Comparison of ENCODE assay signal across 10 mouse cellular contexts in the genomic region with DNA sequence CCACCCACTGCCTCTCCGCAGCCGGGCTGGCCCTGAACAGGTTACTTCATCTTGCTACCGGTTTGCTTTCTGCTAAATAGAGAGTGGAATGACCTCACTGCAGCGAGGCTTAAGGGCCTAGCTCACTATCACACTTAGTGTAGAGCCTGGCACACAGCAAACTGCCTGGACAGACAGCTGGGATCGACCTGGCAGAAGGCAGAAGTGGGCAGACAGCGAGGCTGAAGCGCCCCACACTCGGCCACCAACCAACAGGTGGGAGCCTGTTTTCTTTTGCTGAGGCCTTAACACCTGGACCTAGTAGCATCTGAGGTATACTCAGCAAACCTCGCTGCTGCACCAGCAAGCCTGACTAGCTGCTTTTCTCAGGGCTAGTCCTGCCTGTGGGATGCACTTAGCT.
"Had no signal": no experiment of that assay in that cellular context is flagged by ENCODE, and none has a peak within 500 bp of the region (broad histone marks: within the 10 kb centered on the region; RNA-seq: fewer than 3 reads in every experiment).

No protein-coding gene starts in this region.

- DNase-seq: kidney, postnatal 25 days; liver; liver, embryonic 13.5 days; liver, postnatal 0 days; right cerebral cortex, adult 18-20 months; right cerebral cortex, postnatal 25 days; thymus, postnatal 36 days had no signal

- H3K36me3 ChIP-seq: liver, embryonic 13.5 days; neural tube, embryonic 15.5 days had no signal

- H3K4me3 ChIP-seq: left cerebral cortex, adult 2 months; liver, embryonic 13.5 days; midbrain, embryonic 13.5 days; neural tube, embryonic 15.5 days had no signal

- H3K4me1 ChIP-seq: liver, embryonic 13.5 days had no signal

- H3K27me3 ChIP-seq: liver, embryonic 13.5 days; midbrain, embryonic 13.5 days; neural tube, embryonic 15.5 days had no signal

- H3K9me3 ChIP-seq: liver, embryonic 13.5 days; midbrain, embryonic 13.5 days; neural tube, embryonic 15.5 days had no signal

- H3K9ac ChIP-seq: liver, embryonic 13.5 days; liver, postnatal 0 days; midbrain, embryonic 13.5 days; neural tube, embryonic 15.5 days had no signal

- H3K4me2 ChIP-seq: liver, embryonic 13.5 days; midbrain, embryonic 13.5 days; neural tube, embryonic 15.5 days had no signal

- H3K27ac ChIP-seq: left cerebral cortex, adult 2 months; liver, embryonic 13.5 days; midbrain, embryonic 13.5 days; neural tube, embryonic 15.5 days had no signal

- ATAC-seq: liver, postnatal 0 days; midbrain, embryonic 13.5 days had no signal
